Mouse (Mus musculus) brain, embryonic 14.5 days (tissue): ENCODE measurements around the gene Tpm1. TPM values are rescaled to one million over a fixed set of nuclear protein-coding genes. Genes with fewer than 3 reads are reported as not detected.

Source experiments
- DNase-seq: peaks from one replicate; pipeline ENCODE4 v3.0.0-alpha.2; 2011; ENCODE audit warnings: low read depth
- CTCF ChIP-seq: fragments of 200-500 bp; IDR thresholded peaks from 2 replicates; pipeline ENCODE4 v1.5.1; 2012; ENCODE audit warnings: inconsistent platforms, mild to moderate bottlenecking, moderate library complexity, borderline replicate concordance; ENCODE audit not compliant: insufficient read depth, insufficient read length; ENCODE audit errors: extremely low read depth
- POLR2A ChIP-seq: fragments of 200-500 bp; IDR thresholded peaks from 2 replicates; pipeline ENCODE4 v1.6.1; 2012; ENCODE audit warnings: mild to moderate bottlenecking, inconsistent platforms, borderline replicate concordance; ENCODE audit not compliant: poor library complexity, insufficient read depth, insufficient read length, severe bottlenecking; ENCODE audit errors: extremely low read depth
- polyA plus RNA-seq: library from polyadenylated mRNA; depleted of rRNA; stranded (reverse); fragments of >200 nt; gene quantifications from 2 replicates; pipeline ENCODE4 v1.2.3, GENCODE M21; 2012

Gene Tpm1
- polyA plus RNA-seq, 1 experiment, result 133 TPM

GRCm38 (mm10) chr9:67045966-67046602, 3.1 kb downstream of the Tpm1 start:
- DNase-seq, result no peak
- no peak for TF ChIP-seq POLR2A
- no peak for TF ChIP-seq CTCF

- TF ChIP-seq CTCF (no peak), POLR2A (no peak)
- DNase-seq, result no peak
Measured at GRCm38 (mm10) chr9:67045306-67045675, 3.9 kb downstream of the Tpm1 start.

GRCm38 (mm10) chr9:67044551-67045305, 4.5 kb downstream of the Tpm1 start:
- peak; percentile 75 for TF ChIP-seq CTCF
- no peak for TF ChIP-seq POLR2A
- peak; percentile 93 for DNase-seq

GRCm38 (mm10) chr9:67043231-67044199, 5.7 kb downstream of the Tpm1 start:
- TF ChIP-seq CTCF (peak; percentile 94), POLR2A (peak; percentile 68)
- DNase-seq, result peak; percentile 99

- no peak for TF ChIP-seq CTCF
- TF ChIP-seq POLR2A, result no peak
- no peak for DNase-seq
Measured at GRCm38 (mm10) chr9:67042813-67043207, 6.4 kb downstream of the Tpm1 start.

- TF ChIP-seq CTCF, result no peak
- no peak for DNase-seq
Measured at GRCm38 (mm10) chr9:67041840-67042812, 7.1 kb downstream of the Tpm1 start.

- no peak for DNase-seq
- TF ChIP-seq POLR2A (no peak), CTCF (no peak)
Measured at GRCm38 (mm10) chr9:67040963-67041839, 8.0 kb downstream of the Tpm1 start.

- DNase-seq, result no peak
- TF ChIP-seq CTCF (no peak), POLR2A (no peak)
Measured at GRCm38 (mm10) chr9:67039867-67040266, 9.3 kb downstream of the Tpm1 start.

- no peak for DNase-seq
- TF ChIP-seq POLR2A, result no peak
Measured at GRCm38 (mm10) chr9:67038686-67039085, 10.5 kb downstream of the Tpm1 start.

GRCm38 (mm10) chr9:67037666-67038065, 11.5 kb downstream of the Tpm1 start:
- TF ChIP-seq POLR2A (no peak), CTCF (no peak)

More at GRCm38 (mm10) chr9:67037666-67038065, 11.5 kb downstream of the Tpm1 start:
- no peak for DNase-seq
